Mouse (Mus musculus) c-Kit-positive CD71-positive TER-119-positive erythroid progenitor cells, embryonic 14.5 days (primary cell): ENCODE data around the gene Arih2.
A peak's percentile ranks its signal among the peaks of the same experiment; 100 is the strongest.
"Not testable (repeated sequence)": the region's sequence is repeated elsewhere in the genome, so short reads cannot be mapped to it uniquely, and the experiment has no call there.

Experiments used
- DNase-seq: peaks from one replicate; pipeline ENCODE4 v3.0.0-alpha.2; 2013; ENCODE audit warnings: low spot score

Gene Arih2

GRCm38 (mm10) chr9:108648611-108649560, at the start of gene Arih2:
Gene Arih2 (minus strand): TSS chr9:108649386.
- peak; percentile 88 for DNase-seq

- DNase-seq = no peak
These were observed 45.3 kb upstream of the Arih2 start for GRCm38 (mm10) chr9:108694533-108694932.

GRCm38 (mm10) chr9:108693946-108694345, 44.8 kb upstream of the Arih2 start:
- DNase-seq = no peak

GRCm38 (mm10) chr9:108692226-108693041, 43.2 kb upstream of the Arih2 start:
- peak; percentile 50 for DNase-seq

GRCm38 (mm10) chr9:108691846-108692225, 42.6 kb upstream of the Arih2 start:
- DNase-seq = peak; percentile 67

- DNase-seq = no peak
These were observed 42.2 kb upstream of the Arih2 start for GRCm38 (mm10) chr9:108691371-108691770.

GRCm38 (mm10) chr9:108690914-108691313, 41.7 kb upstream of the Arih2 start:
- no peak for DNase-seq

- no peak for DNase-seq
These were observed 40.8 kb upstream of the Arih2 start for GRCm38 (mm10) chr9:108689993-108690392.

GRCm38 (mm10) chr9:108689106-108689505, 39.9 kb upstream of the Arih2 start, which contains the start of gene Prkar2a:
Gene Prkar2a (plus strand): TSS chr9:108689314.
- no peak for DNase-seq

- no peak for DNase-seq
These were observed 39.3 kb upstream of the Arih2 start for GRCm38 (mm10) chr9:108688451-108688850.

GRCm38 (mm10) chr9:108687686-108688085, 38.5 kb upstream of the Arih2 start:
- no peak for DNase-seq

- DNase-seq = no peak
These were observed 38.0 kb upstream of the Arih2 start for GRCm38 (mm10) chr9:108687181-108687580.

GRCm38 (mm10) chr9:108686475-108686887, 37.3 kb upstream of the Arih2 start:
- no peak for DNase-seq

GRCm38 (mm10) chr9:108680026-108680425, 30.8 kb upstream of the Arih2 start:
- DNase-seq = no peak

GRCm38 (mm10) chr9:108673151-108673550, 24.0 kb upstream of the Arih2 start:
- no peak for DNase-seq

GRCm38 (mm10) chr9:108669875-108670274, 20.7 kb upstream of the Arih2 start:
- DNase-seq = no peak

- no peak for DNase-seq
These were observed 13.5 kb upstream of the Arih2 start for GRCm38 (mm10) chr9:108662660-108663059.

- peak; percentile 82 for DNase-seq
These were observed 12.8 kb upstream of the Arih2 start, which contains the start of gene Slc25a20 for GRCm38 (mm10) chr9:108661677-108662612. Gene Slc25a20 (plus strand): TSS chr9:108662088.

GRCm38 (mm10) chr9:108655865-108656264, 6.7 kb upstream of the Arih2 start:
- not testable (repeated sequence) for DNase-seq

- peak; percentile 46 for DNase-seq
These were observed 5.6 kb upstream of the Arih2 start for GRCm38 (mm10) chr9:108654566-108655464.
